Mouse (Mus musculus) layer of hippocampus, adult 2 months (tissue): ENCODE measurements at regions not wholly inside any gene's neighbourhood (a gene's known extent, or its start where the extent isn't known, plus 50 kb on each side); places are given as distances from the start of the nearest gene placed in this dataset.
A peak's percentile ranks its signal among the peaks of the same experiment; 100 is the strongest.

Source experiments
- DNase-seq, 2 experiments: peaks; one replicate each; pipeline ENCODE4 v3.0.0; 2022; ENCODE audit warnings: low spot score in 2 of 2
- H3K27ac ChIP-seq: fragments of 200-600 bp; 2 replicates; pipeline ENCODE4 v1.8.1; 2022
- H3K4me3 ChIP-seq: fragments of 200-600 bp; 2 replicates; pipeline ENCODE4 v1.8.1; 2022; ENCODE audit warnings: mild to moderate bottlenecking
- CTCF ChIP-seq: fragments of 200-600 bp; conservative IDR thresholded peaks from 2 replicates; pipeline ENCODE4 v1.8.1; 2022; ENCODE audit warnings: antibody characterized with exemption, mild to moderate bottlenecking, moderate library complexity

GRCm38 (mm10) chr5:52092273-52092672 lies 98.0 kb downstream of the Dhx15 start:
- no peak for TF ChIP-seq CTCF
- no peak overlapping the region for H3K4me3 ChIP-seq
- no peak overlapping the region for H3K27ac ChIP-seq
- no peak for DNase-seq

- DNase-seq, result no peak
- no peak for TF ChIP-seq CTCF
- H3K27ac ChIP-seq, result no peak overlapping the region
- H3K4me3 ChIP-seq, result no peak overlapping the region
These were observed 102.2 kb downstream of the Dhx15 start for GRCm38 (mm10) chr5:52088131-52088530.

GRCm38 (mm10) chr5:52086766-52087429 lies 103.4 kb downstream of the Dhx15 start:
- Histone ChIP-seq H3K4me3 (no peak overlapping the region), H3K27ac (no peak overlapping the region)
- no peak for TF ChIP-seq CTCF
- no peak for DNase-seq

- Histone ChIP-seq H3K4me3 (no peak overlapping the region), H3K27ac (no peak overlapping the region)
- TF ChIP-seq CTCF, result no peak
- DNase-seq, result no peak
These were observed 110.0 kb downstream of the Dhx15 start for GRCm38 (mm10) chr5:52080268-52080667.

GRCm38 (mm10) chr5:52077696-52078095 lies 112.6 kb downstream of the Dhx15 start:
- no peak overlapping the region for H3K4me3 ChIP-seq
- no peak overlapping the region for H3K27ac ChIP-seq
- no peak for DNase-seq
- TF ChIP-seq CTCF, result no peak

- DNase-seq, result no peak
- Histone ChIP-seq H3K4me3 (no peak overlapping the region), H3K27ac (no peak overlapping the region)
- TF ChIP-seq CTCF, result no peak
These were observed 115.2 kb downstream of the Dhx15 start for GRCm38 (mm10) chr5:52075096-52075495.

GRCm38 (mm10) chr5:52064804-52065451 lies 125.4 kb downstream of the Dhx15 start:
- TF ChIP-seq CTCF, result peak; percentile 95

GRCm38 (mm10) chr5:52062214-52062613 lies 128.1 kb downstream of the Dhx15 start:
- no peak for TF ChIP-seq CTCF
- Histone ChIP-seq H3K4me3 (no peak overlapping the region), H3K27ac (no peak overlapping the region)
- no peak for DNase-seq

More at GRCm38 (mm10) chr5:52064804-52065451, 125.4 kb downstream of the Dhx15 start:
- peak; percentile 67 to 82 for DNase-seq
- Histone ChIP-seq H3K4me3 (no peak overlapping the region), H3K27ac (no peak overlapping the region)

GRCm38 (mm10) chr5:52061226-52061625 lies 129.1 kb downstream of the Dhx15 start:
- Histone ChIP-seq H3K4me3 (no peak overlapping the region), H3K27ac (no peak overlapping the region)
- no peak for DNase-seq
- no peak for TF ChIP-seq CTCF

GRCm38 (mm10) chr5:52057261-52057660 lies 133.1 kb downstream of the Dhx15 start:
- DNase-seq, result no peak
- Histone ChIP-seq H3K4me3 (no peak overlapping the region), H3K27ac (no peak overlapping the region)
- TF ChIP-seq CTCF, result no peak

GRCm38 (mm10) chr5:52052072-52052465 lies 138.2 kb downstream of the Dhx15 start:
- no peak for DNase-seq
- peak overlapping the region; percentile 68 for H3K27ac ChIP-seq
- H3K4me3 ChIP-seq, result no peak overlapping the region
- TF ChIP-seq CTCF, result no peak

- TF ChIP-seq CTCF, result no peak
- Histone ChIP-seq H3K27ac (peak overlapping the region; percentile 68), H3K4me3 (no peak overlapping the region)
- peak in 1 of 2 experiments; percentile 32 for DNase-seq
These were observed 138.8 kb downstream of the Dhx15 start for GRCm38 (mm10) chr5:52051383-52052071.

GRCm38 (mm10) chr5:52048790-52049189 lies 141.5 kb downstream of the Dhx15 start:
- DNase-seq, result no peak
- Histone ChIP-seq H3K4me3 (no peak overlapping the region), H3K27ac (no peak overlapping the region)
- no peak for TF ChIP-seq CTCF
